Mouse (Mus musculus) spleen, adult 18-20 months (tissue): ENCODE results near the gene Cdc42se1.
"Not testable (repeated sequence)": the region's sequence is repeated elsewhere in the genome, so short reads cannot be mapped to it uniquely, and the experiment has no call there.

ENCODE experiments used
- DNase-seq, 2 experiments: peaks; one replicate each; pipeline ENCODE4 v3.0.0; 2022; ENCODE audit warnings: mixed read lengths in 2 of 2

The Cdc42se1 gene

GRCm38 (mm10) chr3:95228148-95228893 is at the start of gene Cdc42se1:
Gene Cdc42se1 (plus strand): TSS chr3:95228732.
- peak; percentile 84 to 87 for DNase-seq

- no peak for DNase-seq
Observed at GRCm38 (mm10) chr3:95178948-95179347, 49.6 kb upstream of the Cdc42se1 start.

GRCm38 (mm10) chr3:95179890-95180289 is 48.6 kb upstream of the Cdc42se1 start:
- DNase-seq: no peak

GRCm38 (mm10) chr3:95181841-95182240 is 46.7 kb upstream of the Cdc42se1 start:
- DNase-seq: no peak

- DNase-seq: no peak
Observed at GRCm38 (mm10) chr3:95184796-95185577, 43.5 kb upstream of the Cdc42se1 start.

GRCm38 (mm10) chr3:95186100-95186499 is 42.4 kb upstream of the Cdc42se1 start:
- no peak for DNase-seq

- no peak for DNase-seq
Observed at GRCm38 (mm10) chr3:95186888-95187287, 41.6 kb upstream of the Cdc42se1 start.

- DNase-seq: no peak
Observed at GRCm38 (mm10) chr3:95194721-95195135, 33.8 kb upstream of the Cdc42se1 start.

- DNase-seq: no peak
Observed at GRCm38 (mm10) chr3:95195772-95196171, 32.8 kb upstream of the Cdc42se1 start.

- no peak for DNase-seq
Observed at GRCm38 (mm10) chr3:95199101-95199500, 29.4 kb upstream of the Cdc42se1 start.

- DNase-seq: no peak
Observed at GRCm38 (mm10) chr3:95200132-95200531, 28.4 kb upstream of the Cdc42se1 start.

- no peak for DNase-seq
Observed at GRCm38 (mm10) chr3:95200562-95200961, 28.0 kb upstream of the Cdc42se1 start.

GRCm38 (mm10) chr3:95203880-95204279 is 24.7 kb upstream of the Cdc42se1 start:
- DNase-seq: no peak

GRCm38 (mm10) chr3:95208286-95208685 is 20.2 kb upstream of the Cdc42se1 start:
- no peak for DNase-seq

GRCm38 (mm10) chr3:95210585-95210984 is 17.9 kb upstream of the Cdc42se1 start:
- DNase-seq: no peak

GRCm38 (mm10) chr3:95212889-95213608 is 15.5 kb upstream of the Cdc42se1 start:
- not testable (repeated sequence) for DNase-seq

- no peak for DNase-seq
Observed at GRCm38 (mm10) chr3:95213609-95213975, 14.9 kb upstream of the Cdc42se1 start.

- DNase-seq: no peak
Observed at GRCm38 (mm10) chr3:95216655-95217254, 11.8 kb upstream of the Cdc42se1 start.

- peak; percentile 91 to 98 for DNase-seq
Observed at GRCm38 (mm10) chr3:95217255-95218134, 11.0 kb upstream of the Cdc42se1 start, which contains the start of gene Gabpb2. Gene Gabpb2 (minus strand): TSS chr3:95217916.

GRCm38 (mm10) chr3:95218466-95219137 is 9.9 kb upstream of the Cdc42se1 start:
- DNase-seq: no peak

GRCm38 (mm10) chr3:95223041-95223440 is 5.5 kb upstream of the Cdc42se1 start:
- no peak for DNase-seq
